Mouse (Mus musculus) CH12.LX (cell line): ENCODE data around the gene Cmtm7. TPM values are rescaled to one million over a fixed set of nuclear protein-coding genes. Genes with fewer than 3 reads are reported as not detected.

Experiments
- DNase-seq: peaks from one replicate; pipeline ENCODE4 v3.0.0-alpha.2; 2013; ENCODE audit errors: extremely low read depth
- H3K27ac ChIP-seq: 2 replicates; pipeline ENCODE4 v1.5.1; 2012; ENCODE audit warnings: low read depth, mild to moderate bottlenecking, control low read depth, moderate library complexity; ENCODE audit not compliant: insufficient read depth
- H3K27me3 ChIP-seq: replicated peaks from 2 replicates; pipeline ENCODE3; 2012; ENCODE audit warnings: inconsistent platforms
- H3K36me3 ChIP-seq, 2 experiments: replicated peaks in 1 of 2; 2 replicates each; pipeline versions ENCODE3 to v1.6.1; 2012; ENCODE audit warnings: inconsistent platforms in 1 of 2, low read length in 1 of 2, mild to moderate bottlenecking in 1 of 2, mixed read lengths in 1 of 2, moderate library complexity in 1 of 2; ENCODE audit not compliant: control insufficient read depth in 1 of 2, insufficient read depth in 1 of 2
- H3K4me1 ChIP-seq, 2 experiments: 2 replicates each; pipeline ENCODE4 v1.6.1; 2012; ENCODE audit warnings: inconsistent platforms in 1 of 2, moderate library complexity in 1 of 2; ENCODE audit not compliant: insufficient read depth in 2 of 2, control insufficient read depth in 1 of 2
- H3K4me2 ChIP-seq: 2 replicates; pipeline ENCODE4 v1.6.1; 2012; ENCODE audit warnings: low read depth, mild to moderate bottlenecking, control low read depth; ENCODE audit not compliant: poor library complexity, insufficient read depth, severe bottlenecking
- H3K4me3 ChIP-seq, 3 experiments: fragments of 150-350 bp in 1 of 3; sonication (generic) in 1 of 3; replicated peaks in 1 of 3; 2 replicates each; pipeline versions ENCODE3 to v1.5.1; 2011 to 2012; ENCODE audit warnings: low read depth in 2 of 3, low read length in 2 of 3, mild to moderate bottlenecking in 2 of 3, moderate library complexity in 2 of 3, control low read depth in 1 of 3, improper control_type of control experiment in 1 of 3, inconsistent platforms in 1 of 3, mixed read lengths in 1 of 3; ENCODE audit not compliant: poor library complexity in 1 of 3
- H3K79me2 ChIP-seq: replicated peaks from 2 replicates; pipeline ENCODE4 v1.6.1; 2012; ENCODE audit warnings: mild to moderate bottlenecking, moderate library complexity; ENCODE audit not compliant: control insufficient read depth, poor library complexity, insufficient read depth, severe bottlenecking; ENCODE audit errors: extremely low read depth
- H3K9ac ChIP-seq: 2 replicates; pipeline ENCODE4 v1.6.1; 2012; ENCODE audit warnings: low read depth, mild to moderate bottlenecking, control low read depth, moderate library complexity; ENCODE audit not compliant: insufficient read depth
- H3K9me3 ChIP-seq: replicated peaks from 2 replicates; pipeline ENCODE3; 2012; ENCODE audit warnings: low read length, inconsistent platforms, mixed read lengths
- BHLHE40 ChIP-seq: IDR thresholded peaks from 2 replicates; pipeline ENCODE4 v1.6.1; 2011; ENCODE audit warnings: mild to moderate bottlenecking, low read depth, low read length, improper control_type of control experiment
- CHD1 ChIP-seq: IDR thresholded peaks from 2 replicates; pipeline ENCODE4 v1.6.1; 2012; ENCODE audit warnings: low read depth, low read length, improper control_type of control experiment, inconsistent platforms
- CHD2 ChIP-seq: IDR thresholded peaks from 2 replicates; pipeline ENCODE4 v1.6.1; 2011; ENCODE audit warnings: low read length, improper control_type of control experiment
- CTCF ChIP-seq, 2 experiments: IDR thresholded peaks in 1 of 2; conservative IDR thresholded peaks in 1 of 2; 2 replicates each; pipeline ENCODE4 v1.5.1; 2011 to 2012; ENCODE audit warnings: low read depth in 2 of 2, low read length in 2 of 2, improper control_type of control experiment in 1 of 2, inconsistent platforms in 1 of 2, mild to moderate bottlenecking in 1 of 2, moderate library complexity in 1 of 2
- E2F4 ChIP-seq: IDR thresholded peaks from 2 replicates; pipeline ENCODE4 v1.6.1; 2011; ENCODE audit warnings: low read depth, low read length, improper control_type of control experiment; ENCODE audit not compliant: insufficient replicate concordance
- ELF1 ChIP-seq: IDR thresholded peaks from 2 replicates; pipeline ENCODE4 v1.6.1; 2014; ENCODE audit warnings: low read depth, mild to moderate bottlenecking, inconsistent platforms, low read length, improper control_type of control experiment
- EP300 ChIP-seq: IDR thresholded peaks from 2 replicates; pipeline ENCODE4 v1.6.1; 2011; ENCODE audit warnings: low read length, improper control_type of control experiment
- ETS1 ChIP-seq: conservative IDR thresholded peaks from 2 replicates; pipeline ENCODE4 v1.6.1; 2012; ENCODE audit warnings: low read depth, mild to moderate bottlenecking, inconsistent platforms, low read length, improper control_type of control experiment, moderate library complexity
- GABPA ChIP-seq: IDR thresholded peaks from 2 replicates; pipeline ENCODE4 v1.6.1; 2012; ENCODE audit warnings: low read depth, low read length, improper control_type of control experiment, inconsistent platforms; ENCODE audit not compliant: insufficient replicate concordance
- IRF4 ChIP-seq: IDR thresholded peaks from 2 replicates; pipeline ENCODE4 v1.6.1; 2014; ENCODE audit warnings: low read depth, mild to moderate bottlenecking, inconsistent platforms, low read length, improper control_type of control experiment
- KAT2A ChIP-seq: IDR thresholded peaks from 2 replicates; pipeline ENCODE4 v1.6.1; 2012; ENCODE audit warnings: low read length, improper control_type of control experiment, inconsistent platforms; ENCODE audit not compliant: insufficient replicate concordance
- MAFK ChIP-seq: IDR thresholded peaks from 2 replicates; pipeline ENCODE4 v1.6.1; 2011; ENCODE audit warnings: low read length, improper control_type of control experiment; ENCODE audit not compliant: insufficient replicate concordance
- MAX ChIP-seq: IDR thresholded peaks from 2 replicates; pipeline ENCODE4 v1.6.1; 2011; ENCODE audit warnings: low read length, improper control_type of control experiment
- MAZ ChIP-seq: IDR thresholded peaks from 2 replicates; pipeline ENCODE4 v1.6.1; 2012; ENCODE audit warnings: low read depth, mild to moderate bottlenecking, inconsistent platforms, low read length, improper control_type of control experiment, moderate library complexity
- MEF2A ChIP-seq: IDR thresholded peaks from 2 replicates; pipeline ENCODE4 v1.6.1; 2014; ENCODE audit warnings: low read depth, mild to moderate bottlenecking, inconsistent platforms, low read length, improper control_type of control experiment, borderline replicate concordance
- MXI1 ChIP-seq: IDR thresholded peaks from 2 replicates; pipeline ENCODE4 v1.6.1; 2011; ENCODE audit warnings: mild to moderate bottlenecking, low read depth, low read length, improper control_type of control experiment
- MYC ChIP-seq: IDR thresholded peaks from 2 replicates; pipeline ENCODE4 v1.6.1; 2011; ENCODE audit warnings: low read depth, mild to moderate bottlenecking, improper control_type of control experiment, low read length
- NRF1 ChIP-seq: IDR thresholded peaks from 2 replicates; pipeline ENCODE4 v1.6.1; 2014; ENCODE audit warnings: low read depth, mild to moderate bottlenecking, inconsistent platforms, low read length, improper control_type of control experiment, moderate library complexity
- SIN3A ChIP-seq: IDR thresholded peaks from 2 replicates; pipeline ENCODE4 v1.6.1; 2012; ENCODE audit warnings: low read length, improper control_type of control experiment, inconsistent platforms
- TBP ChIP-seq: conservative IDR thresholded peaks from 2 replicates; pipeline ENCODE4 v1.6.1; 2011; ENCODE audit warnings: low read depth, low read length, improper control_type of control experiment
- TCF12 ChIP-seq: IDR thresholded peaks from 2 replicates; pipeline ENCODE4 v1.6.1; 2014; ENCODE audit warnings: low read depth, mild to moderate bottlenecking, inconsistent platforms, low read length, improper control_type of control experiment
- ZNF384 ChIP-seq: IDR thresholded peaks from 2 replicates; pipeline ENCODE4 v1.6.1; 2012; ENCODE audit warnings: low read depth, low read length, improper control_type of control experiment, inconsistent platforms
- dilution Hi-C: fragments of 300-500 bp; cut with MboI; formaldehyde crosslinking; loops from 2 replicates; pipeline ENCODE4 v1.14.3; 2020; ENCODE audit warnings: low sequenced_read_pairs; ENCODE audit not compliant: extremely low pct_unique_long_range_greater_than_20kb, extremely low pct_ligation_motif_present
- in situ Hi-C: fragments of 300-500 bp; cut with MboI; formaldehyde crosslinking; loops from 3 replicates; pipeline ENCODE4 v1.14.3; 2019; ENCODE audit warnings: low sequenced_read_pairs, low pct_ligation_motif_present, low pct_unique_long_range_greater_than_20kb, mixed read lengths
- polyA plus RNA-seq: library from polyadenylated mRNA; unstranded; fragments of >175 nt; gene quantifications from 2 replicates; pipeline ENCODE4 v1.2.1, GENCODE M21; 2012; ENCODE audit warnings: low read depth; ENCODE audit not compliant: insufficient read length
- total RNA-seq, 2 experiments: library from RNA; depleted of rRNA; stranded (reverse); fragments of 300-350 nt in 1 of 2; fragments of >200 nt in 1 of 2; gene quantifications; 2 replicates each; pipeline ENCODE4 v1.2.3; 2012 to 2014

The Cmtm7 gene
- total and polyA plus RNA-seq, 3 experiments = 45.5 to 80.8 (median 46.0) TPM

- peaks cover 47 to 81% of the 10 kb centered on the region in 2 experiments for H3K36me3 ChIP-seq
- H3K4me2 ChIP-seq = no peak overlapping the region
- TF ChIP-seq MAFK (no peak), EP300 (no peak), CHD2 (no peak), IRF4 (no peak), KAT2A (no peak), TCF12 (no peak), GABPA (no peak), NRF1 (no peak), MAX (no peak), MXI1 (no peak), SIN3A (no peak), TBP (no peak), CTCF (conservative IDR thresholded peaks at IDR 0.05 in 1 of 2, IDR thresholded peaks at IDR 0.05 in 1 of 2; ENCODE audit: low read depth in 2 of 2, low read length in 2 of 2) (no peak)
- H3K4me1 ChIP-seq = peaks cover 4 to 39% of the 10 kb centered on the region in 2 experiments
- no peak overlapping the region for H3K4me3 ChIP-seq
- no peak for DNase-seq
- no peak overlapping the region for H3K9ac ChIP-seq
- dilution Hi-C loops = no loop called here
- no peaks in the 10 kb centered on the region for H3K27me3 ChIP-seq
- no peaks in the 10 kb centered on the region for H3K79me2 ChIP-seq
- in situ Hi-C loops = no loop called here
- no peak overlapping the region for H3K27ac ChIP-seq
- no peaks in the 10 kb centered on the region for H3K9me3 ChIP-seq
These were observed 36.5 kb downstream of the Cmtm7 start for GRCm38 (mm10) chr9:114745163-114745562.

GRCm38 (mm10) chr9:114742731-114743130 is 38.9 kb downstream of the Cmtm7 start:
- Histone ChIP-seq H3K9me3 (no peaks in the 10 kb centered on the region), H3K4me1 (peaks cover 4 to 34% of the 10 kb centered on the region in 2 experiments), H3K36me3 (peaks cover 47 to 82% of the 10 kb centered on the region in 2 experiments), H3K4me2 (no peak overlapping the region), H3K4me3 (no peak overlapping the region), H3K27ac (peak overlapping the region; percentile 39), H3K27me3 (no peaks in the 10 kb centered on the region), H3K79me2 (no peaks in the 10 kb centered on the region; the same call in 1 of the 2 replicates), H3K9ac (no peak overlapping the region)
- TF ChIP-seq CHD2 (0 out of 2 replicates have a peak, but pooled peaks have one; percentile 8), MXI1 (peak; percentile 39; the same call in 1 of the 2 replicates), TBP (no peak), ETS1 (0 out of 2 replicates have a peak, but pooled peaks have one; percentile 12), MAX (peak; percentile 57; the same call in 1 of the 2 replicates), BHLHE40 (0 out of 2 replicates have a peak, but pooled peaks have one; percentile 28), MAZ (no peak), MYC (peak; percentile 66; the same call in 1 of the 2 replicates), ELF1 (peak; percentile 78), ZNF384 (no peak), MEF2A (no peak), E2F4 (no peak), CHD1 (no peak), KAT2A (no peak), EP300 (peak; percentile 77), SIN3A (no peak), IRF4 (peak; percentile 45; the same call in 1 of the 2 replicates)
- in situ Hi-C loops (no loop called here), dilution Hi-C loops (no loop called here)
- DNase-seq = peak; percentile 74
